Mouse (Mus musculus): ENCODE measurements around the gene Vmn1r79. TPM values are rescaled to one million over a fixed set of nuclear protein-coding genes. Genes with fewer than 3 reads are reported as not detected.
"Not testable (repeated sequence)": the region's sequence is repeated elsewhere in the genome, so short reads cannot be mapped to it uniquely, and the experiment has no call there.

The Vmn1r79 gene
- not detected for total RNA-seq (2021)
- long read RNA-seq, experiment 1, result 0 reads
- long read RNA-seq, experiment 2, result 0 reads

DNA sequence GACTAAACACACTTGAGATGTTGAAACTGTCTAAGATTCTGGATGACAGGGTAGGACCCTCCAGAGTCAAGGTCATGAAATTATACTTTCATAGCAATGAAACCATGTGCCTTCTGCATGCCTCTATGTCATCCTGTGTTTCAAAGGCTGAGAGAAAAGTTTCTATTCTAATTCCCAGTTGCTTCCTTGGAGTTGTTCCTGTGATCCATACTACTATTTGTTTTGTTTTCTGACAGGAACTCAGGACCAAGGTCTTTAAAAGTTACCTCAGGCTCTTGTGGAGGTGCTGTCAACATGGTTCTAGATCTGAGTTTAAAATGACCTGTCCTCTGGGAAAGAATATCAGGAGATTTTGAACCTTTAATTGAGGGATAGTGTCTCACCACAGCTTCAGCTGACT, at the start of gene Vmn1r79:
Gene Vmn1r79 (plus strand): TSS at position 301 of the 400 bp plus-strand sequence.
- DNase-seq (ENCODE audit: low spot score in 2 of 2), result not testable (repeated sequence)

DNA sequence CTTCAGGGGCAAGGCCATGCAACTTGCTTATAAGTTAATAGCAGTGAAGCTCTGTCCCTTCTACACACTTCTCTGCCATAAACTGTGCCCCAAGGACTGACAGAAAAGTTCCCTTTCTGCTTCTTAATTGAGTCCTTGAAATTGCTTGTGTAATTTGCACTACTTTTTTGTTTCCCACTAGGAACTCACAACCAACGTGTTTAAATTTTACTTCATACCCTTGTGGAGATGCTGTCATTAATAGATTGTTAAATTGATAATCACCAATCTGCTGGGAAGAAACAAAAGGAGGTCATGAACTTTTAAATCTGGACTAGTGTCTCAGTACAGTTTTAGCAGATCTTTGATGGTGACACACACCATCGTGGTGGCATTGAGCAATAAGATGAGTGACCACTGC, 21.1 kb upstream of the Vmn1r79 start, which contains the start of gene Vmn1r78:
Gene Vmn1r78 (plus strand): TSS at position 301 of the 400 bp plus-strand sequence.
- DNase-seq (ENCODE audit: low spot score in 2 of 2), result no peak

DNA sequence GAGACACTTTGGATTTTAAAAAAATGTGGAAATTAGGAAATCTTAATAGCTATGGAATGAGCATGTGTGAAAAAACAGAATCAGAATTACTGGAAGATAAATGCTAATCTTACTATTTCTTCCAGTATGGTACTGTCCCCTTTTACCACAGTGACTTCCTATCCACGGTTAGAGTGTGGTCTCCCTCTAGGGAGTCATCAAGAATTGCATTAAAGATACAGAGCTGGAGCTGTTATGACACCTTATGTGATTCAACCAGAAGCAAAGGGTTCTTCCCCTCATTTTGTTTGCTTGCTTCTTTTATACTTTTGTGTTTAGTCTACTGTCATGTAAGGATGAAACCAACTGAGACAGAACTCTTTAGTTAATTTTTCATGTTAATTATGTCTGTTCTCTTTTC, 14.6 kb upstream of the Vmn1r79 start:
- DNase-seq (ENCODE audit: low spot score in 2 of 2), result not testable (repeated sequence)

DNA sequence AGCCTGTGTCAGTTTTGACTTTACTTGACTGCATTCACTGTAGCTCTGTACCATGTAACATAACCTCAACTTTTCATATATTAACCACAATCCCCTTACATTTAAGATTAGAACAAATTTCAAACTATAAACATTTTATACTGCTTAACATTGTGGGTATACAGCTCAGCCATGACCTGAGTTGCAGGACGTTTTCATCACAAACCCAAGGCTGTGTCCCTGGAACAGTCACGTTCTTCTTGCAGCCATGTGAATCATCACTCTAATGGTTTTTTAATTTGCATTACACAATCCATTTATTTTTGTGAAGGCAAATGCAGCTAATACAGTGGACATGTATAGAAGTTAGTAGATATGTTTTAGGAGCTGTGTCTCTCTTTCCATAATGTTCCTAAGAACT, 1.8 kb downstream of the Vmn1r79 start:
- DNase-seq (ENCODE audit: low spot score in 2 of 2), result not testable (repeated sequence)

DNA sequence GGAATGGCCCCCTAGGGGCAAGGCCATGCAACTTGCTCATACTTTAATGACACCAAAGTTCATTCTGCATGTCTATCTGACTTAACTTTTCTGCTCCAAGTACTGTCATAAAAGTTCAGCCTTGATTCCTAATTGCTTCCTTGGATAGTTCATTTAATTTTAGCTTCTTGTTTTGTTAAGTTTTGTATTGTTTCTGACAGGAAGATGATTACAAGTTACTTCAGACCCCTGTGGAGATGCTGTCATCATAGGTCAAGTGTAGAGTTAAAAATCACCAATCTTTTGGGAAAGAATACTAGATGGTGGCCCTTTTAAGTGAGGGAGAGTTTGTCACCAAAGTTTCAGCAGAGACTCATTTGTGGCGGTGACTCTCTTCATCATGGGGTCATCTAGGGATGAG, 17.9 kb downstream of the Vmn1r79 start, which contains the start of gene Vmn1r80:
Gene Vmn1r80 (plus strand): TSS at position 301 of the 400 bp plus-strand sequence.
- no peak for DNase-seq (ENCODE audit: low spot score in 2 of 2)

DNA sequence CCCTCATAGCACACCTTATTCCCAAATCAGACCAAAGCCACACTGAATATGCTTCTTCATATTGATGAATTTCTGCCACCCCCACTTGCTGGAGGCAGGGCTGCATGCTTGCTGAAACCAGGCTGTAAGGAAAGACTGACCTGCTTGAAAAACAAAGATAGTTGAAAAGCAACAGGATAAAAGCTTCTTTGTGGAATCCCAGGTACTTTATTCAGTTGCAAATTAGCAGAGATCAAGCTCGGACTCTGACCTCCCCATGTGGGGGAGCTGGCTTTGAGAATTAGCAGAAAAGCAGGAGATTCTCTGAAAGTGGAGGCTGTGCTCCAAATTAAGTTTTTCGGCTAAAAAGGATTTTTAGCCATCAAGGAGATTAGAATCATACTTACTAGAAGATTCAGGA, 33.1 kb downstream of the Vmn1r79 start:
- DNase-seq (ENCODE audit: low spot score in 2 of 2), result no peak

Other genes with a start within 250 kb of the Vmn1r79 start
- not detected for gene Vmn1r76, start 233.1 kb upstream of the Vmn1r79 start, total RNA-seq (2021)
- gene Vmn1r77, start 134.5 kb upstream of the Vmn1r79 start, total RNA-seq (2021), result not detected
- not detected for gene Vmn1r78, start 21.0 kb upstream of the Vmn1r79 start, total RNA-seq (2021)
- not detected for gene Vmn1r80, start 18.0 kb downstream of the Vmn1r79 start, total RNA-seq (2021)
- not detected for gene Vmn1r81, start 97.0 kb downstream of the Vmn1r79 start, total RNA-seq (2021)
- gene Vmn1r82, start 129.2 kb downstream of the Vmn1r79 start, total RNA-seq (2021), result not detected
- not detected for gene Vmn1r83, start 158.2 kb downstream of the Vmn1r79 start, total RNA-seq (2021)
- not detected for gene Vmn1r84, start 198.0 kb downstream of the Vmn1r79 start, total RNA-seq (2021)